Mouse (Mus musculus): ENCODE results near the gene Gm28042. TPM values are rescaled to one million over a fixed set of nuclear protein-coding genes. Genes with fewer than 3 reads are reported as not detected.

Gene Gm28042
- total RNA-seq, 1 experiment: 2.9 TPM

GRCm38 (mm10) chr2:120007680-120008210 is 19.5 kb upstream of the Gm28042 start:
- 0 out of 4 replicates have a peak, but pooled peaks cover 0 to 1% of the 10 kb centered on the region in 2 experiments for H3K4me1 ChIP-seq (ENCODE audit: control insufficient read depth in 2 of 2, insufficient read depth in 2 of 2, low read length in 2 of 2, poor library complexity in 1 of 2)
- no peaks in the 10 kb centered on the region for H3K36me3 ChIP-seq (ENCODE audit: control insufficient read depth, insufficient read depth, low read length, poor library complexity, severe bottlenecking)
- H3K9ac ChIP-seq (ENCODE audit: insufficient read depth, low read depth, low read length, poor library complexity, severe bottlenecking): peak overlapping the region; percentile 9; the same call in 1 of the 2 replicates
- in situ Hi-C loops (cut with MboI; ENCODE audit: low sequenced_read_pairs in 2 of 2, unreplicated experiment in 2 of 2): no loop called here
- H3K9me3 ChIP-seq (ENCODE audit: control insufficient read depth, insufficient read depth, low read depth, low read length): no peaks in the 10 kb centered on the region
- TF ChIP-seq ZC3H11A (IDR thresholded peaks at IDR 0.05; ENCODE audit: borderline replicate concordance, low read depth, low read length) (no peak), ZNF384 (IDR thresholded peaks at IDR 0.05; ENCODE audit: low read depth, low read length) (no peak), MAFK (IDR thresholded peaks at IDR 0.05; ENCODE audit: insufficient read depth, low read depth, low read length) (no peak), HCFC1 (IDR thresholded peaks at IDR 0.05; ENCODE audit: borderline replicate concordance, insufficient read depth, low read length) (no peak), CHD2 (IDR thresholded peaks at IDR 0.05; ENCODE audit: low read depth, low read length) (no peak)
- no peak overlapping the region for H3K27ac ChIP-seq (ENCODE audit: insufficient read depth, low read depth, low read length, poor library complexity, severe bottlenecking)
- no peak for DNase-seq (ENCODE audit: low read depth, low spot score)
- H3K4me3 ChIP-seq (ENCODE audit: insufficient read depth in 1 of 2, low read depth in 1 of 2, low read length in 2 of 2, poor library complexity in 1 of 2, severe bottlenecking in 1 of 2): no peak overlapping the region

GRCm38 (mm10) chr2:120008672-120009071 is 18.6 kb upstream of the Gm28042 start:
- Histone ChIP-seq H3K4me1 (ENCODE audit: control insufficient read depth in 2 of 2, insufficient read depth in 2 of 2, low read length in 2 of 2, poor library complexity in 1 of 2) (0 out of 4 replicates have a peak, but pooled peaks cover 0 to 1% of the 10 kb centered on the region in 2 experiments), H3K4me3 (ENCODE audit: insufficient read depth in 1 of 2, low read depth in 1 of 2, low read length in 2 of 2, poor library complexity in 1 of 2, severe bottlenecking in 1 of 2) (no peak overlapping the region), H3K27ac (ENCODE audit: insufficient read depth, low read depth, low read length, poor library complexity, severe bottlenecking) (no peak overlapping the region), H3K9ac (ENCODE audit: insufficient read depth, low read depth, low read length, poor library complexity, severe bottlenecking) (no peak overlapping the region; the same call in 1 of the 2 replicates), H3K9me3 (ENCODE audit: control insufficient read depth, insufficient read depth, low read depth, low read length) (no peaks in the 10 kb centered on the region), H3K36me3 (ENCODE audit: control insufficient read depth, insufficient read depth, low read length, poor library complexity, severe bottlenecking) (no peaks in the 10 kb centered on the region)
- DNase-seq (ENCODE audit: low read depth, low spot score): no peak
- in situ Hi-C loops (cut with MboI; ENCODE audit: low sequenced_read_pairs in 2 of 2, unreplicated experiment in 2 of 2): no loop called here
- TF ChIP-seq ZNF384 (IDR thresholded peaks at IDR 0.05; ENCODE audit: low read depth, low read length): no peak
- TF ChIP-seq CHD2 (IDR thresholded peaks at IDR 0.05; ENCODE audit: low read depth, low read length): no peak
- TF ChIP-seq ZC3H11A (IDR thresholded peaks at IDR 0.05; ENCODE audit: borderline replicate concordance, low read depth, low read length): no peak
- TF ChIP-seq MAFK (IDR thresholded peaks at IDR 0.05; ENCODE audit: insufficient read depth, low read depth, low read length): no peak
- TF ChIP-seq HCFC1 (IDR thresholded peaks at IDR 0.05; ENCODE audit: borderline replicate concordance, insufficient read depth, low read length): no peak

- 0 out of 4 replicates have a peak, but pooled peaks cover 0 to 1% of the 10 kb centered on the region in 2 experiments for H3K4me1 ChIP-seq (ENCODE audit: control insufficient read depth in 2 of 2, insufficient read depth in 2 of 2, low read length in 2 of 2, poor library complexity in 1 of 2)
- TF ChIP-seq CHD2 (IDR thresholded peaks at IDR 0.05; ENCODE audit: low read depth, low read length): no peak
- no peak overlapping the region for H3K4me3 ChIP-seq (ENCODE audit: insufficient read depth in 1 of 2, low read depth in 1 of 2, low read length in 2 of 2, poor library complexity in 1 of 2, severe bottlenecking in 1 of 2)
- no peaks in the 10 kb centered on the region for H3K36me3 ChIP-seq (ENCODE audit: control insufficient read depth, insufficient read depth, low read length, poor library complexity, severe bottlenecking)
- no peak overlapping the region for H3K9ac ChIP-seq (ENCODE audit: insufficient read depth, low read depth, low read length, poor library complexity, severe bottlenecking)
- no peaks in the 10 kb centered on the region for H3K9me3 ChIP-seq (ENCODE audit: control insufficient read depth, insufficient read depth, low read depth, low read length)
- no peak overlapping the region for H3K27ac ChIP-seq (ENCODE audit: insufficient read depth, low read depth, low read length, poor library complexity, severe bottlenecking)
- in situ Hi-C loops (cut with MboI; ENCODE audit: low sequenced_read_pairs in 2 of 2, unreplicated experiment in 2 of 2): no loop called here
- peak; percentile 34 for DNase-seq (ENCODE audit: low read depth, low spot score)
Measured at GRCm38 (mm10) chr2:120011462-120012200, 15.7 kb upstream of the Gm28042 start.

GRCm38 (mm10) chr2:120012924-120013323 is 14.4 kb upstream of the Gm28042 start:
- Histone ChIP-seq H3K27ac (ENCODE audit: insufficient read depth, low read depth, low read length, poor library complexity, severe bottlenecking) (no peak overlapping the region), H3K4me1 (ENCODE audit: control insufficient read depth in 2 of 2, insufficient read depth in 2 of 2, low read length in 2 of 2, poor library complexity in 1 of 2) (no peaks in the 10 kb centered on the region), H3K9me3 (ENCODE audit: control insufficient read depth, insufficient read depth, low read depth, low read length) (no peaks in the 10 kb centered on the region), H3K4me3 (ENCODE audit: insufficient read depth in 1 of 2, low read depth in 1 of 2, low read length in 2 of 2, poor library complexity in 1 of 2, severe bottlenecking in 1 of 2) (no peak overlapping the region), H3K36me3 (ENCODE audit: control insufficient read depth, insufficient read depth, low read length, poor library complexity, severe bottlenecking) (no peaks in the 10 kb centered on the region), H3K9ac (ENCODE audit: insufficient read depth, low read depth, low read length, poor library complexity, severe bottlenecking) (no peak overlapping the region)
- no peak for DNase-seq (ENCODE audit: low read depth, low spot score)
- in situ Hi-C loops (cut with MboI; ENCODE audit: low sequenced_read_pairs in 2 of 2, unreplicated experiment in 2 of 2): no loop called here
- TF ChIP-seq ZNF384 (IDR thresholded peaks at IDR 0.05; ENCODE audit: low read depth, low read length): no peak
- no peak for TF ChIP-seq MAFK (IDR thresholded peaks at IDR 0.05; ENCODE audit: insufficient read depth, low read depth, low read length)
- no peak for TF ChIP-seq ZC3H11A (IDR thresholded peaks at IDR 0.05; ENCODE audit: borderline replicate concordance, low read depth, low read length)
- no peak for TF ChIP-seq CHD2 (IDR thresholded peaks at IDR 0.05; ENCODE audit: low read depth, low read length)
- no peak for TF ChIP-seq HCFC1 (IDR thresholded peaks at IDR 0.05; ENCODE audit: borderline replicate concordance, insufficient read depth, low read length)

Data from ES-E14 (cell line).